Mouse (Mus musculus): ENCODE results near the gene Krtcap3.
A peak's percentile ranks its signal among the peaks of the same experiment; 100 is the strongest.
"Not testable (repeated sequence)": the region's sequence is repeated elsewhere in the genome, so short reads cannot be mapped to it uniquely, and the experiment has no call there.

Gene Krtcap3

GRCm38 (mm10) chr5:31251541-31252101, at the start of gene Krtcap3:
Krtcap3 (plus strand) TSS chr5:31251691.
- DNase-seq (ENCODE audit: low spot score in 2 of 2), result no peak

DNA sequence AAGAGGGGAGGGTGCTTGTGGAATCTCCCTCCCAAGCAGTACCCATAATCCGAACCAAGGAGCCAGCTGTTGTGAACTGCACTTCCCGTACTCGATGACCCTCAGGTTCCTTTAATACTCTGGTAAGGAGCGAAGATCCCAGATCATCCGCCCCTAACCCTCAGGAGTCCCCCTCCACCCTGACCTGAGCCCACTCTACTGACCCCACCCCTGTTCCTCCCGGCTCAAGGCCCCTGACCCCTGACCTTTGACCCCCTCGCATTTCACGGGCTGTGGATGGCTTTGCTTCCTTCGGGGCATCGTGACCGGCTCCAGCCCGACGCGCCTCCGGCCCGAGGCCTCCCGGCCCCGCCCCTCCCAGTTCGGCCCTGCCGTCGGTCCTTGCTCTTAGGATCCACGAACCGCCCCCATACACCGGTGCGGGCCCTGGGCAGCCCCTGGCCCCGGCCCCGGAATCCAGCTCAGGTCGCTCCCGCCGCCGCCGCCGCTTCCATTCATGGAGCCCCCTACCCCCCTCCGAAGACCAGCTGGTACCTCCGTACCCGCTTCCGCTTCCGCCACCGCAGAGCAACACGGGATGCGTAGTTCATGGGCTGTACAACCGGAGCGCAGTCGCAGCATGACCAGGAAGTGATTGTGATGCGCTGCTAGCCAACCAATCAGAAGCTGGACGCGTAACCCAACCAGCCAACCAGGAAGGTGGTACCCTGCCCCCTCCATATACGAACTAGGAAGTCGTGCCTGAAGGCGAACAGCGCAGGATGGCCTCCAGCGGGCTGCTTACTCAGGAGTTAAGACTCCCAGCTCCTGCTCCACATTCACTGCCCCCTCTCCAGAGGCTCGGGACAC, 49.5 kb upstream of the Krtcap3 start, which contains the start of gene Zfp513:
Zfp513 (minus strand) TSS at position 562 of the 849 bp plus-strand sequence.
- peak; percentile 96 to 98 for DNase-seq (ENCODE audit: low spot score in 2 of 2)

GRCm38 (mm10) chr5:31202933-31203332, 48.6 kb upstream of the Krtcap3 start:
- no peak for DNase-seq (ENCODE audit: low spot score in 2 of 2)

GRCm38 (mm10) chr5:31203866-31204265, 47.6 kb upstream of the Krtcap3 start:
- no peak for DNase-seq (ENCODE audit: low spot score in 2 of 2)

DNA sequence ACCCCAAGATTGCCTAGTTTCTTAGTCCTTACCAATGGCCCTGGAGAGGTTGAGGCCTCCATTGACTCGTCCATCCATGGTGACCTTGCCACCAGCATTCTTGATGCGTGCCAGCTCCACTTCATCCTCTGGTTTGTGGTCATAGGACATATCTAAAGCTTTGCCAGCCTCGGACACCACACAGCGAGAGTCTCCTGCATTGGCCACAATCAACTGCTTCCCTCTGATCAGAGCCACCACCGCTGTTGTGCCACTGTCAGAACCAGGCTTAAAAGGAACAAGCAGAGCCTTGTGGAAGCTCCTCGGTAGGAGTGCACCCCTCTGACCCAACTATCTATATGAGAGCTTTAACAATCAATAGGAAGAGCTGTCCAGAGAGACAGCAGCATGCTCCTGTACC, 47.1 kb upstream of the Krtcap3 start:
- DNase-seq (ENCODE audit: low spot score in 2 of 2), result no peak

- DNase-seq (ENCODE audit: low spot score in 2 of 2), result not testable (repeated sequence)
Observed at GRCm38 (mm10) chr5:31216554-31216953, 34.9 kb upstream of the Krtcap3 start.

GRCm38 (mm10) chr5:31218294-31218693, 33.2 kb upstream of the Krtcap3 start:
- DNase-seq (ENCODE audit: low spot score in 2 of 2), result no peak

GRCm38 (mm10) chr5:31219070-31219469, 32.4 kb upstream of the Krtcap3 start:
- DNase-seq (ENCODE audit: low spot score in 2 of 2), result no peak

DNA sequence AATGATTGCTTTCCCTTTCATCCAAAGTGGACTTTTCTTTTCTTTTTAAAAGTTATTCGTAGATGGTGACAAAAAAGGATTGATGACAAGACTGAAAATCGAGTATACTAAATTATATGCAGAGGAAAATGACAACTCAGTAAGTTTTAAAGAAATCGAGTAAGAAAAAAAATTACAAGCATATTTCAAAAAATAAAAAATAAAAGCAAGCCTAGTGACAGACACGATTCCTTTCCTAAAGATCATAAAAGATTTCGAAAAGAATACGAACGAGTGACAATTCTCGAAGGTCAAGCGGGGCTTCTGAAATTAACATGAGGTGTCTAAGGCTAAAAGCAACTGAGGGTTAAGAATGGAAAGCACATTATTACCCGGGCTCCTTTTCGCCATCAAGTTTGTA, 32.0 kb upstream of the Krtcap3 start:
- DNase-seq (ENCODE audit: low spot score in 2 of 2), result no peak

DNA sequence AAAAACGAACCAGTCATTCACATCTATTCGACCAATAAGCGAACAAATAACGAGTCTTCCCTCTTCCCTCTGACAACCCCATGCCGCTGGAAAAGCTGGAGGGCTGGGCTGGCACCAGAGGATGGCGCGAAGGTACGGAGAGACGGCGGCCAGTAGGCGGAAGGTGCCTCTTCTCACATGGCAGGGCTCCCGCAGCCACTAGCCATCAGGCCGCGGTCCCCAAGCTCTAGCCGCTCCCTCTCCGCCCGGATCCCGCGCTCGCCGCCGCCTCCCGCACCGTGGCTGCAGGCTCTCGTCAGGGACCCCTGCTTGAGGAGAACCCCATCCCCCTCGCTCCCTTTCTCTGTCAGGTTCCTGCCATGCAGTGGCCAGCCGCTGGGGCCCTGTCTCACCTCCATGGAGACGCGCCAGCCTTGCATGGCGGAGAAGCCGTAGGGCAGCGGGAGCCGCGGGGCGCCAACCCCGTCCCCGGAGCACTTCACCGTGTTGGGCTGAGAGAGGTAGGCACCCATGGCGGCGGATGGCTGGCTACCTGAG, 31.5 kb upstream of the Krtcap3 start:
- DNase-seq (ENCODE audit: low spot score in 2 of 2), result peak in 1 of 2 experiments; percentile 38

DNA sequence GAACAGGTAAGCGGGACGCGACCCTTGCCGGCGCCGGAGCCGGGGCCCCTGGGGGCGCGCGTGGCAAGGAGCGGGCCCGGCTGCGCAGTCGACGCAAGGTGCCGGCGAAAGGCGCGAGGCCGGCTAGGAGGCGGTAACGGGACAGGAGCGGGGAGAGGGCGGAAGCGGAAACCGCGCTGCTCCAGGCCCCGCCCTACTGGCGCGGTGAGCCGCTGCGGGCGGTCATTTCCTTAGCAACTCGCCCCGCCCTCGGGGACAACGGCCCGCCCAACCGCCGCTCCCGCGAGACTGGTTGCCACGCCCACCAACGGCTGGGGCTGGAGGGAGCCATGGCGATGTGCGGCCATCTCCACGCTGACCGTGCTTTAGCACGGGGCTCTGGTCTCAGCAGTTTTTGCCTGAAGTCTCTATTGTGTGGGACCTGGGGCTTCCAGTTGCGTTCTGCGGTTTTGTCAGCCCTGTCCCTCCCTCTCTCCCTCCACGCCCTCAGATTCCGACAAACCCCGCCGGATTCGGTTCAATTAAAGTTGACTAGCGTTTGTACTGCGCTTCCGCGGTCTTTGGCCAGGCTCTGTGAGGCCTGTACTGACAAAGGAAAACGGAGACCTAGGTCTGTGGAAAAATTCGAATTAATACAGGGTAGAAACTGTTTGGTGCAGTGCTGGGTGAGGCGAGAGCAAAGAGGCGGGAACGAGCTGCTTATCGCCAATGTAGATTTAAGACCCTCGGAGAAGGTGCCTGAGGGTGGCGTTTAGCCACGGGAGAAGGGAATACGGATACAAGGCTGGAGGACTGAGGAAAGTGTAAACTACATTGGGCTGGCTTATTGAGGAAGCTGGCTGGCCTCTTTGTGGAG, 30.8 kb upstream of the Krtcap3 start, which contains the start of gene Ppm1g:
Ppm1g (minus strand) TSS at position 240 of the 856 bp plus-strand sequence.
- peak; percentile 91 to 94 for DNase-seq (ENCODE audit: low spot score in 2 of 2)

- DNase-seq (ENCODE audit: low spot score in 2 of 2), result no peak
Observed at GRCm38 (mm10) chr5:31221304-31221945, 30.1 kb upstream of the Krtcap3 start.

DNA sequence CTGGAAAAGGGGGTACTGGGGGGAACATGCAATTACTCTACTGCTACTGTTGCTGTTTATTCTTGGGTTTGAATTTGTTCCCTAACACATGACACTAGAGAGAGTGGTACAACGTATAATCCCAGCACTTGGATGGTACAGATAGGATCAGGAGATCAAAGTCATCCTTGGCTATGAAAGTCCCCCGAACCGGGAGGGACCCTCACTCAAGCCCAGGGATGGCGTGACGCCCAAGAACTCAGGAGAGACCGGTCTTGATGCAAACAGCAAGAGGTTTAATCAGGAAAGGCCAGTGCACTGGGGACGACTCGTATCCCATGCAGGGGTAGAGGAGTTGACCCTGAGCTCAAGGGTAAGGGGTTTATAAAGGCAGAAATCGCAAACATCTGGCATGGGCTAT, 28.8 kb upstream of the Krtcap3 start:
- no peak for DNase-seq (ENCODE audit: low spot score in 2 of 2)

- no peak for DNase-seq (ENCODE audit: low spot score in 2 of 2)
Observed at GRCm38 (mm10) chr5:31226641-31227040, 24.9 kb upstream of the Krtcap3 start.

DNA sequence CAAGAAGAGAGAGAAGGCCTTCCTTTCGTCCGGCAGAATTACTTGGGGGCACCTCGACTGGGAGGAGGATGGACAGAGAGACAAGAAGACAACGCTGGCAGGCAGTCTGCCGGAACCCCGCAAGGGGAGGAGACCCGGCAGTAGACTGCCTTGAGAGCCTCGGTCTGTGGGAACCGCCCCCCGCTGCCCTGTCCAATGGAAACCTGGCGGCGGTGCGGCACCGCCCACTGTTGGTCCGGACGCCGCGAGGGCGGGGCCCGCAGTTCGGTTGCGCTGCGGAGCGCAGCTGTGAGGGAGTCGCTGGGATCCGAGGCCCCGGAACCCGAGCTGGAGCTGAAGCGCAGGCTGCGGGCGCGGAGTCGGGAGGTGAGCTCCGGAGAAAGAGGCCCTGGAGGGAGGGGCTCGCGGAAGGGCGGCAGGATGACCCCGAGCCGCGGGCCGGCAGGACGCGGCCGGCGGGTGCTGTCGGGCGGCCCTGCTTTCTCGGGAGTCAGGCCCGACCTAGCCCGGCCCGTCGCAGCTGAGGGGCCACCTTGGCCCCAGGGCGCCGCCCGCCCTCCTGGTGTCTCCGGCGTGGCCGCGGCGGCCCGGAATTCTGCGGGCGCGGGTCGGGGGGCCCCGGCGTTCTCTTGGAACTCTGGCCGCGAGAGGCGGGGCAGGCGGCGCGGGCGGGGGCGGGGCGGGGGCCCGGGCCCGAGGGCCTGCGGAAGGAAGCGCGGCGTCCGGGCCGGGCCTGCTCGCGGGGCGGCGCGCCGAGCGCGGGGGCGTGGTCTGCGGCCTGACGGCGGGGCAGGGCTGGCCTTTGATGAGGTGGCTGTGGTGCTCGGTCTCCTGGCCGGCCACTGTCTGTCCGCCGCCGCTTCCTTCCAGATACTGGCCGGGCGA, 10.6 kb upstream of the Krtcap3 start, which contains the start of the genes Nrbp1 and Gm9970:
Nrbp1 (plus strand) TSS at position 228 of the 885 bp plus-strand sequence.
Gm9970 (minus strand) TSS at position 596 of the 885 bp plus-strand sequence.
- DNase-seq (ENCODE audit: low spot score in 2 of 2), result peak; percentile 89 to 94

- DNase-seq (ENCODE audit: low spot score in 2 of 2), result no peak
Observed at GRCm38 (mm10) chr5:31241522-31242034, 9.9 kb upstream of the Krtcap3 start.

DNA sequence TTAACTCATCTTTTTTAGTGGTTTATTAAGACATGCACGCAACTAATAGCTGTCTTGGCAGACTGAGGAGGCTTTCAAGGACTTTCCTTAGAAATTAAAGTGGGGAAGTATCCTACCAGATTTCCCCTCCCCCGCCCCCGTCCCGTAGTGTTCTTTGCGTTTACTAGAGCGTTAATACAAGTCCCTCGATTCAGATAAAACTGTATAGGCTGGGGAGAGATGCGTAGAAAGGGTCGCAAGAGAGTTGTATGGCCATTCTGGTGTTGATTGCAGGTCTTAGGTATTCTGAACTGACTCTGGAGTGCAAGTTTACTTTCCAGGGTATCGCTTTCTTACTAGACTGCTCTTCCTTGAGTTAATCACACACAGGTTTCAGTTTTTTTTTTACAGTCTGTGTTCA, 9.3 kb upstream of the Krtcap3 start:
- no peak for DNase-seq (ENCODE audit: low spot score in 2 of 2)

- DNase-seq (ENCODE audit: low spot score in 2 of 2), result no peak
Observed at GRCm38 (mm10) chr5:31250716-31251115, 775 bp upstream of the Krtcap3 start.

DNA sequence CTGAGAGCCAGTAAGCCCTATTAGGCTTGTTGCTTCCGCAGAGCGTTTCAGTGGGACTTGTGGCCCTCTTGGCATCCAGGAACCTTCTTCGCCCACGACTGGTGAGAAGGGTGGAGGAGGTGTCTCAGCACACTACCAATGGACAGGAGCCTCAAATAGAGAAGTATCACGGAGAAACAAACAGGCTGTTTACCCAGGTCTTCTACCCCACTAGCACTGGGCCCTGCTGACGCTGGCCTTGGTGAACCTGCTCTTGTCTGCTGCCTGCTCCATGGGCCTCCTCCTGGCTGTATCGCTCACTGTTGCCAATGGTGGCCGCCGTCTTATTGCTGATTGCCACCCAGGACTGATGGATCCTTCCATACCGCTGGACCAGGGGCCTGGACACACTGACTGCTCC, 660 bp downstream of the Krtcap3 start:
- DNase-seq (ENCODE audit: low spot score in 2 of 2), result no peak

Data from frontal cortex, postnatal 14 days (tissue).